Mouse (Mus musculus) urinary bladder, postnatal 4 days (tissue): ENCODE measurements around the gene Ccn6.
A peak's percentile ranks its signal among the peaks of the same experiment; 100 is the strongest.

Experiments used
- DNase-seq, 2 experiments: peaks; one replicate each; pipeline ENCODE4 v3.0.0; 2021 to 2022; ENCODE audit warnings: low spot score in 2 of 2

The Ccn6 gene

DNA sequence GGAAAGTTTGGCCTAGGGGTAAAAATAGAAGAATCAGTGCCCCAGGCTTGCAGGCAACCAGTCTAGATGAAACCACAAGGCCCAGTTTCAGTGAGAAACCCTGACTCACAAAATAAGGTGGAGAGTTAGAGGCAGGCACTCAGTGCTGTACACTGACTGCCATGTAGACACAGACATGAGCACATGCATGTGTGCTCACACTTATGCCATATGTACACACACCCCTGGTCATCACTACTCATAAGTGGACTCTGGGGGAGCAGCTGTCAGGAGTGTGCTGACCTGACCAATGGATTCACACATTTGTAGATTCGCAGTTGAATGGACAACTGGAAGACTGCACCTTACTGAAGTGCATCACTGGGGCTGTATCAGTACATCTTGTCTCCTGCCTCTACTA lies 2.2 kb downstream of the Ccn6 start:
- no peak for DNase-seq

GRCm38 (mm10) chr10:39158306-39158705 lies 5.3 kb downstream of the Ccn6 start:
- no peak for DNase-seq

DNA sequence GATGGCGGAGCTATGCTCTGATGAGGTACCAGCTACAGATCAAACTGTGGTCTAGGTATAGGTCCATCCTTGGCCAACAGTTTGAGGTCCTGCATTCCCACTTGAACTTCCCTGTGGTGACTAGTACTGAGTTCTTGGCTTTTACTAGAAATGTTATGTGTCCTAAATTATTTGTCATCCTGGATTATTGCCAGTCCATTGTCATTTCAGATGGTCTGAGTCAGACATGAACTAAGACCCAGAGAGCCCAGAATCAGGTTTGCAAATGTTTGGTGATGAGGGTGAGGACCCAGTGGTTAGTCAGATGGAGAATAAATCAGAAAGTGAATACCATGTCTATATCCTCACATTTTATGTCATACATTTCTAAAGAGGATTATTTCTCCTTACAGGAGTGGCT lies 6.3 kb downstream of the Ccn6 start:
- no peak for DNase-seq

- DNase-seq: no peak
Observed at GRCm38 (mm10) chr10:39156719-39157118, 6.9 kb downstream of the Ccn6 start.

- no peak for DNase-seq
Observed at GRCm38 (mm10) chr10:39142216-39142615, 21.4 kb downstream of the Ccn6 start.

- DNase-seq: no peak
Observed at GRCm38 (mm10) chr10:39141401-39141800, 22.2 kb downstream of the Ccn6 start.

GRCm38 (mm10) chr10:39140843-39141242 lies 22.8 kb downstream of the Ccn6 start:
- DNase-seq: no peak

DNA sequence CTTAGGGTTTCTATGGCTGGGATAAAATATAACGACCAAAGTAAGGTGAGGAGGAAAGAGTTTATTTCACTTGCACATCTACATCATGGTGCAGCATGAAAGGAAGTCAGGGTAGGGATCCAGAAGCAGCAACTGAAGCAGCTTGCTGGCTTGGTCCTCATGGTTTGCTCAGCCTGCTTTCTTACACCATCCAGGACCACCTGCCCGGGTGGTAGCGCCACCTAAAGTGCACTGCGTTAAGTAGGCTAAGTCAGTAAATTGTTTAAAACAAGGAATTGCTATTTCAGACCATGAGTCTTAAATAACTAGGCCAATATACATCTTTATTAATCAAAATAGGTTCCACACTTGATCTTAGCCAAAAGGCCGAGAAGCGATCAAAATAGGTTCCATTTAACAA lies 24.8 kb downstream of the Ccn6 start:
- no peak for DNase-seq

DNA sequence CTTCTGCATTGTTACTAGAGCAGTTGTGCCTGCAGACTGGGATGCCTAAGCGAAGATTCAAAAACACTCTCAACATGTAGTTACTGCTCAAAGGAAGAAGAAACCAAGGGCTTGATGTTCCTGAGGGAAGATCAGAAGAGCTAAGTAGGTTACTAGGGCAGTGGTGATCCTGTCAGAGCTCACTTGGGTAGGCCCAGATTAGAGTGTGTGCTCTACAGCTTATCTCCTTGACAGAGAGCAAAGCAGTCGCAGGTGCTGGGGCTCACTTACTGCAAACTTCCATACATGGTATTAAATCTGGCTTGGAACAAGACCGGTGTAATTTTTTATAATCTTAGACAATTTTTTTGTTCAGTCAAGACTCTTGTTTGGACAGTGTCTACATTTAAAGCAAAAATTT lies 25.8 kb downstream of the Ccn6 start:
- DNase-seq: no peak

GRCm38 (mm10) chr10:39133462-39134310 lies 29.9 kb downstream of the Ccn6 start, which contains the start of the genes Fam229b and Tube1:
TSS of gene Fam229b (minus strand) at chr10:39133914.
TSS of gene Tube1 (plus strand) at chr10:39133976.
- DNase-seq: peak; percentile 83 to 88

- DNase-seq: no peak
Observed at GRCm38 (mm10) chr10:39121412-39121811, 42.2 kb downstream of the Ccn6 start.

DNA sequence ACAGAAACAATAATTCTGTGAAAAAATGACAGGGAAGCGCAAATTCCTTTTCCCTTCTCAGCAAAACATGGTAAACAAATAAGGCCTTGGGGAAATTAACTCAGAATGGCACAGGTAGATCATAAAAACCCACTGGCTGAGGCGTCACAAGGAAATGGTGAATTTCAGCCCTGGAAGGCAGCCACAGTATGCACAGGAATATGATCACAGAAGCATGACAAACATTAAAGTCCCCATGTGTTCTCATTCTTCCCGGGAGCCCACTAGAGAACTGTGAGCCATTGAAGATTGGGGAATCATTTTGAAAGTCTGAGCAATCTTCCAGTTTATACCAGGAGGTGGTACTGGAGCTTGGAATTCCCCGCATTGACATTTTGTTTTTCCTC lies 54.1 kb downstream of the Ccn6 start:
- DNase-seq: no peak

GRCm38 (mm10) chr10:39108837-39109488 lies 54.6 kb downstream of the Ccn6 start:
- DNase-seq: no peak

DNA sequence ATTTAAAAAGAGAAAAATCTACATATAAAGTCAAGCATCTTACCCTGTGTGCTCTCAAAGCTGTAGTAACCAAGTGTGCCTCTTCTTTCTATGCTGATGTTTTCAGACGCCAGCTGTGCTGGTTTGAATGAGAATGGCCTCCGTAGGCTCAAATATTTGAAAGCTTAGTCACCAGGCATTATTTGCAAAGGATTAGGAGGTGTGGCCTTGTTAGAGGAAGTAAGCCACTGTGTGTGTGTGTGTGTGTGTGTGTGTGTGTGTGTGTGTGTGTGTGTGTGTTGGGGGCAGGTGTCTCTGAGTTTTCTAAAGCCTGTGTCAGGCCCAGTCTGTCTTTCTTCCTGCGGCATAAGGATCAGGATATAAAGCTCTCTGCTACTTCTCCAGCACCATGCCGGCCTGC lies 56.7 kb downstream of the Ccn6 start:
- no peak for DNase-seq

- no peak for DNase-seq
Observed at GRCm38 (mm10) chr10:39106413-39106812, 57.2 kb downstream of the Ccn6 start.

DNA sequence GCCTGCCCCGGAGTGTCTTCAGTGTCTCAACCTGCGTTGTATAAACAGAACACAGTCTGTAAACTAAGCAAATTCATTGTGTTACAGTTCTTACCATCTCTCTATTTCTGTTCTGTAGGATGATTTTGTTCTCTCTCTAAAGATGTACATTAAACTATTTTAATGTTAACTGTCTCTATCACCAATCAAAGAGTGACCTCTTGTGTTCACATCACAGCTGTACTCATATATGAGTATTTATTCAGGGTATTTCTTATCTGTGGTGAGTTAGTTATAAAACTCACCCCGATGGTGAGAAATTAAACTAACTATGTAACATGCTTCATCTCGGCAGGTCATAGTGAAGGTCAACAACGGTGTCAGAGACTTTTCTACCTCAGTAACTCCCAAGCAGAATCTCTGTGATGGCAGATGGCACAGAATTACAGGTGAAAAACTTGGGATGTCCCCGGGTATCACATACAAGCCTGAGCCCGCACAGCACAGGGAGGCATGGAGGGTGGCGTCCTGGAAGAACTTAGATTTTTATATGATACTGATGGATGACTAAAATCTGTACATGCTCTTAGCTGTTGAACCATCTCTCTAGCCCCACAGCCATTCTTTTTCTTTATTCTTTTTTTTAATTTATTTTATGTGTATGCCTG lies 58.7 kb downstream of the Ccn6 start:
- DNase-seq: no peak
